Mouse (Mus musculus) stomach, postnatal 0 days (tissue): ENCODE measurements around the gene Dgkk. TPM values are rescaled to one million over a fixed set of nuclear protein-coding genes. Genes with fewer than 3 reads are reported as not detected.
"Not testable (repeated sequence)": the region's sequence is repeated elsewhere in the genome, so short reads cannot be mapped to it uniquely, and the experiment has no call there.

Experiments used
- ATAC-seq: fragments of 200-750 bp; cut with Nextera tagmentation; 2 replicates; pipeline ENCODE4 v1.8.0; 2017; ENCODE audit not compliant: low FRiP score, low TSS enrichment
- DNase-seq: peaks from one replicate; pipeline ENCODE4 v3.0.0-alpha.2; 2016; ENCODE audit warnings: low spot score
- H3K27ac ChIP-seq: fragments of 300-500 bp; sonication (generic); replicated peaks from 2 replicates; pipeline ENCODE4 v1.5.1; 2014; ENCODE audit warnings: mild to moderate bottlenecking, control low read depth
- H3K27me3 ChIP-seq: fragments of 300-500 bp; sonication (generic); 2 replicates; pipeline ENCODE4 v1.6.1; 2014; ENCODE audit warnings: low read length; ENCODE audit not compliant: control insufficient read depth, insufficient read depth
- H3K36me3 ChIP-seq: fragments of 300-500 bp; sonication (generic); 2 replicates; pipeline ENCODE4 v1.6.1; 2014; ENCODE audit warnings: low read length, mixed read lengths; ENCODE audit not compliant: control insufficient read depth, insufficient read depth
- H3K4me1 ChIP-seq: fragments of 300-500 bp; sonication (generic); replicated peaks from 2 replicates; pipeline ENCODE4 v1.6.1; 2014; ENCODE audit warnings: antibody characterized with exemption; ENCODE audit not compliant: control insufficient read depth, insufficient read depth
- H3K4me2 ChIP-seq: fragments of 300-500 bp; sonication (generic); replicated peaks from 2 replicates; pipeline ENCODE4 v1.6.1; 2014; ENCODE audit warnings: low read depth, mild to moderate bottlenecking, control low read depth, moderate library complexity
- H3K4me3 ChIP-seq: fragments of 300-500 bp; sonication (generic); 2 replicates; pipeline ENCODE4 v1.5.1; 2014; ENCODE audit warnings: low read depth, low read length, control low read depth
- H3K9ac ChIP-seq: fragments of 300-500 bp; sonication (generic); 2 replicates; pipeline ENCODE4 v1.6.1; 2014; ENCODE audit warnings: mild to moderate bottlenecking, low read length, control low read depth, mixed read lengths
- H3K9me3 ChIP-seq: fragments of 300-500 bp; sonication (generic); 2 replicates; pipeline ENCODE4 v1.6.1; 2016; ENCODE audit warnings: low read length; ENCODE audit not compliant: control insufficient read depth
- CTCF ChIP-seq: IDR thresholded peaks from 2 replicates; pipeline ENCODE4 v1.5.1; 2016; ENCODE audit warnings: antibody characterized with exemption, low read depth, mild to moderate bottlenecking, moderate library complexity
- EP300 ChIP-seq: optimal IDR thresholded peaks from 2 replicates; pipeline ENCODE3; 2016; ENCODE audit warnings: antibody characterized with exemption
- WGBS: fragments of 180-500 bp; shearing (Covaris S2); extraction: QIAGEN DNeasy Blood & Tissue Kit; methylation state at CpG from one replicate; pipeline ENCODE4 v1.1.7; 2014; 5-methylcytosine and 5-hydroxymethylcytosine counted together
- polyA plus RNA-seq: library from polyadenylated mRNA; unstranded; fragments of >200 nt; fragmentation: Nextera tagmentation; extraction: Ambion mirVana; gene quantifications from 2 replicates; pipeline ENCODE4 v1.2.1, GENCODE M21; 2015

Gene Dgkk
- polyA plus RNA-seq = 0.04 TPM in 1 of 2 replicates, not detected in the other

DNA sequence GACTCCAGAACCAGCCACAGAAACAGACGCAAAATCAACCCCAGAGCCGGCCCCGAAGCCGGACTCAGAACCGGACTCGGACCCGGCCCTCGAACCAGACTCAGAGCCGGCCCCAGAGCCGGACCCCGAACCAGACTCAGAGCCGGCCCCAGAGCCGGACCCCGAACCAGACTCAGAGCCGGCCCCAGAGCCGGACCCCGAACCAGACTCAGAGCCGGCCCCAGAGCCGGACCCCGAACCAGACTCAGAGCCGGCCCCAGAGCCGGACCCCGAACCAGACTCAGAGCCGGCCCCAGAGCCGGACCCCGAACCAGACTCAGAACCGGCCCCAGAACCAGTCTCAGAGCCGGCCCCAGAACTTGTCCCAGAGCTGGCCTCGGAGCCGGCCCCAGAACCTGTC is at the start of gene Dgkk:
Gene Dgkk, plus strand, starts transcription at position 301 of the 400 bp plus-strand sequence.
- not testable (repeated sequence) for DNase-seq, H3K27ac ChIP-seq, ATAC-seq, H3K36me3 ChIP-seq, H3K9me3 ChIP-seq, H3K9ac ChIP-seq, H3K27me3 ChIP-seq, H3K4me1 ChIP-seq
- Histone ChIP-seq H3K4me2 (peak within 1 kb of the TSS; percentile 50), H3K4me3 (peak within 1 kb of the TSS; percentile 21)
- WGBS = 35% methylated on average over 14 of the region's 30 CpGs

- ATAC-seq (no peak), DNase-seq (no peak)
- no peaks in the 10 kb centered on the region for H3K36me3 ChIP-seq
- WGBS = 56% methylated on average over 3 of the region's 3 CpGs
- H3K9ac ChIP-seq = no peak overlapping the region
- H3K27ac ChIP-seq = no peak overlapping the region
- no peak overlapping the region for H3K4me3 ChIP-seq
- no peaks in the 10 kb centered on the region for H3K9me3 ChIP-seq
- no peak overlapping the region for H3K4me2 ChIP-seq
- no peaks in the 10 kb centered on the region for H3K4me1 ChIP-seq
- TF ChIP-seq CTCF (no peak), EP300 (no peak)
- no peaks in the 10 kb centered on the region for H3K27me3 ChIP-seq
These were observed 45.1 kb upstream of the Dgkk start for GRCm38 (mm10) chrX:6733998-6734397.

DNA sequence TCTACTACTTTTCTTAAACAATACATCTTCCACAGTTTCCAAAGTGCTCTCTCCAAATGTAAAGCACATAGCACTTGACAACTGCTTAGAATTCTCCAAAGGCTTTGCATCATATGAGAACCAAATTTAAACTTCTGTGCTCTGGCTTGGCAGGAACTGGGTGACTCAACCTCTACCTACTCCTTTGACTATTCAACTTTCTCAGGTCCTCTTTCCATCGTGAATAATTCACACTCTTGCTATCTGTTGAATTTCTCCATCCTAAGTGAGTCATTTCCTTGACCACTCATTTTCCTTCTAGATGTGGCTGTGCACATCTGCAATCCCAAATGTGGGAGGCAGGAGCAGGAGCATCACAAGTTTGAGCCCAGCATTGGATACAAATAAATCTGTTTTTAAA is 28.4 kb upstream of the Dgkk start:
- WGBS = 35% methylated on average over 1 of the region's 1 CpGs
- no peak for ATAC-seq
- H3K4me2 ChIP-seq = no peak overlapping the region

GRCm38 (mm10) chrX:6751549-6752047 is 27.5 kb upstream of the Dgkk start:
- Histone ChIP-seq H3K9me3 (no peaks in the 10 kb centered on the region), H3K9ac (no peak overlapping the region), H3K36me3 (no peaks in the 10 kb centered on the region), H3K27ac (no peak overlapping the region), H3K27me3 (no peaks in the 10 kb centered on the region), H3K4me2 (no peak overlapping the region), H3K4me3 (no peak overlapping the region), H3K4me1 (no peaks in the 10 kb centered on the region)
- DNase-seq (no peak), ATAC-seq (no peak)
- no peak for TF ChIP-seq EP300
- TF ChIP-seq CTCF = no peak
- 36% methylated on average over 6 of the region's 6 CpGs for WGBS

More for the DNA sequence above, 28.4 kb upstream of the Dgkk start:
- DNase-seq = no peak
- Histone ChIP-seq H3K9ac (no peak overlapping the region), H3K27ac (no peak overlapping the region), H3K36me3 (no peaks in the 10 kb centered on the region), H3K27me3 (no peaks in the 10 kb centered on the region), H3K9me3 (no peaks in the 10 kb centered on the region), H3K4me1 (no peaks in the 10 kb centered on the region), H3K4me3 (no peak overlapping the region)
- TF ChIP-seq EP300 = no peak
- no peak for TF ChIP-seq CTCF

DNA sequence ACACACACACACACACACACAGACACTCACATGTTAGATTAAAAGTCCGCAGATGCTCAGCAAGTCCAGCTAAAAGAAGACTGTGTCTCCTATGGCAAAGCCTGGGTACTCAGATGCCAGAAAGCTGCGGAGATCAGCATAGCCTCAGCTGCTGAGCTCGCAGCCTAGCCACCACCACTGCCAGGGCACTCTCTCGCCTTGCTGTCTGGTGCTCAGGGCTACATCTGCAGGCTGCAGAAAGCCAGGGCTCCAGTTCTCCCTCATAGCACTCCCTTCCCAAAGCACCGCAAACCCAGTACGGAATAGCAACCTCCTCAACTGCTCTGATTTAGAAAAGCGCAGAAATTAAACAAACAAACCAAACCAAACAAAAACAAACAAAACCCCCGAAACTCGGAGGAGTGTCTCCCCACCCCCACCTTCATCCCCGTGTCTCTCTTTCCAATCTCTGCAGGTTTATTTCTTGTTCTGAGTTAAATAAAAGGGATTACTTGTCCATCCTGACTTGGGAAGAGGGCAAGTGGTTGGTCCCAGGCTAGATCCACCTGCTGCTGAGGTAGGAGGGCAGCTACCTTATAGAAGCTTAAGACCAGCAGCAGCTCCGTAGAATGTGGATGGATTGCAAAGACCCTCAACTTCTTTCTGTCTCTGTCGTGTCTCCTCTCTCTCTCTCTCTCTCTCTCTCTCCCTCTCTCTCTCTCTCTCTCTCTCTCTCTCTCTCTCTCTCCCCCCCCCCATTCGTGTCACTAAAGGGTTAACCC is 1.4 kb upstream of the Dgkk start:
- 18% methylated on average over 13 of the region's 13 CpGs for WGBS
- Histone ChIP-seq H3K4me3 (no peak overlapping the region), H3K4me1 (no peaks in the 10 kb centered on the region), H3K4me2 (peak overlapping the region; percentile 50; the same call in 1 of the 2 replicates), H3K9ac (no peak overlapping the region), H3K36me3 (no peaks in the 10 kb centered on the region), H3K9me3 (no peaks in the 10 kb centered on the region), H3K27me3 (no peaks in the 10 kb centered on the region), H3K27ac (no peak overlapping the region)
- ATAC-seq = no peak
- no peak for DNase-seq
- TF ChIP-seq EP300 (no peak), CTCF (no peak)

GRCm38 (mm10) chrX:6778250-6778637 is 862 bp upstream of the Dgkk start:
- H3K27ac ChIP-seq = no peak overlapping the region
- H3K36me3 ChIP-seq = no peaks in the 10 kb centered on the region
- DNase-seq (peak; percentile 45), ATAC-seq (no peak)
- no peaks in the 10 kb centered on the region for H3K9me3 ChIP-seq
- H3K9ac ChIP-seq = no peak overlapping the region
- TF ChIP-seq CTCF (no peak), EP300 (no peak)
- 22% methylated on average over 23 of the region's 24 CpGs for WGBS
- no peaks in the 10 kb centered on the region for H3K27me3 ChIP-seq
- H3K4me1 ChIP-seq = no peaks in the 10 kb centered on the region
- peak overlapping the region; percentile 21 for H3K4me3 ChIP-seq
- H3K4me2 ChIP-seq = peak overlapping the region; percentile 50
